Mouse (Mus musculus) C2C12 (cell line): ENCODE measurements around the gene Anxa9.

Source experiments
- CTCF ChIP-seq: IDR thresholded peaks from one replicate; pipeline ENCODE4 v1.5.1; 2011; ENCODE audit not compliant: control insufficient read depth, insufficient read depth, insufficient read length
- MAX ChIP-seq: IDR thresholded peaks from one replicate; pipeline ENCODE4 v1.6.1; 2011; ENCODE audit warnings: mild to moderate bottlenecking, control low read depth
- MYOD1 ChIP-seq: IDR thresholded peaks from one replicate; pipeline ENCODE4 v1.6.1; 2011; ENCODE audit warnings: low read depth; ENCODE audit not compliant: control insufficient read depth, insufficient read length
- MYOG ChIP-seq: IDR thresholded peaks from one replicate; pipeline ENCODE4 v1.6.1; 2011; ENCODE audit not compliant: control insufficient read depth, insufficient read length; ENCODE audit errors: extremely low read depth

- no peak for TF ChIP-seq CTCF
- no peak for TF ChIP-seq MYOD1
- no peak for TF ChIP-seq MYOG
- no peak for TF ChIP-seq MAX
Measured at GRCm38 (mm10) chr3:95289419-95289818, 17.6 kb downstream of the Anxa9 start.
